Mouse (Mus musculus) megakaryocyte, embryonic 14.5 days (primary cell): Measurements from ENCODE around the gene Ehbp1.

Experiments
- FLI1 ChIP-seq: IDR thresholded peaks from 2 replicates; pipeline ENCODE4 v1.6.1; 2012; ENCODE audit warnings: low read length, inconsistent platforms, mixed read lengths
- GATA1 ChIP-seq: IDR thresholded peaks from 3 replicates; pipeline ENCODE4 v1.6.1; 2012; ENCODE audit warnings: mixed read lengths, low read length, inconsistent platforms, borderline replicate concordance

GRCm38 (mm10) chr11:22007088-22007780 is 334.9 kb downstream of the Ehbp1 start:
- no peak for TF ChIP-seq GATA1
- no peak for TF ChIP-seq FLI1
